Mouse (Mus musculus) forebrain, embryonic 10.5 days (tissue): ENCODE measurements around the gene Mypn. TPM values are rescaled to one million over a fixed set of nuclear protein-coding genes. Genes with fewer than 3 reads are reported as not detected.
A peak's percentile ranks its signal among the peaks of the same experiment; 100 is the strongest.

Experiments used
- DNase-seq: peaks from one replicate; pipeline ENCODE4 v3.0.0-alpha.2; 2017; ENCODE audit warnings: low spot score; ENCODE audit errors: extremely low spot score
- H3K27ac ChIP-seq: fragments of 300-500 bp; sonication (generic); 2 replicates; pipeline ENCODE4 v1.5.1; 2016; ENCODE audit warnings: mild to moderate bottlenecking
- H3K27me3 ChIP-seq: fragments of 300-500 bp; sonication (generic); 2 replicates; pipeline ENCODE4 v1.6.1; 2016; ENCODE audit warnings: mild to moderate bottlenecking; ENCODE audit not compliant: poor library complexity, severe bottlenecking
- H3K36me3 ChIP-seq: fragments of 300-500 bp; sonication (generic); replicated peaks from 2 replicates; pipeline ENCODE4 v1.6.1; 2016; ENCODE audit warnings: mild to moderate bottlenecking, moderate library complexity
- H3K4me1 ChIP-seq: fragments of 300-500 bp; sonication (generic); 2 replicates; pipeline ENCODE4 v1.6.1; 2016
- H3K4me3 ChIP-seq: fragments of 300-500 bp; sonication (generic); 2 replicates; pipeline ENCODE4 v1.5.1; 2016; ENCODE audit warnings: mild to moderate bottlenecking, moderate library complexity
- H3K9me3 ChIP-seq: fragments of 300-500 bp; sonication (generic); 2 replicates; pipeline ENCODE4 v1.6.1; 2016; ENCODE audit warnings: mild to moderate bottlenecking, moderate library complexity
- WGBS: fragments of 180-500 bp; shearing (Covaris S2); methylation state at CpG from one replicate; pipeline ENCODE4 v1.1.7; 2016; 5-methylcytosine and 5-hydroxymethylcytosine counted together
- polyA plus RNA-seq: library from polyadenylated mRNA; unstranded; fragments of >200 nt; fragmentation: Nextera tagmentation; extraction: Ambion mirVana; gene quantifications from 2 replicates; pipeline ENCODE4 v1.2.1, GENCODE M21; 2016

Gene Mypn
- polyA plus RNA-seq, 1 experiment from 2014 or later = 0.05 TPM

DNA sequence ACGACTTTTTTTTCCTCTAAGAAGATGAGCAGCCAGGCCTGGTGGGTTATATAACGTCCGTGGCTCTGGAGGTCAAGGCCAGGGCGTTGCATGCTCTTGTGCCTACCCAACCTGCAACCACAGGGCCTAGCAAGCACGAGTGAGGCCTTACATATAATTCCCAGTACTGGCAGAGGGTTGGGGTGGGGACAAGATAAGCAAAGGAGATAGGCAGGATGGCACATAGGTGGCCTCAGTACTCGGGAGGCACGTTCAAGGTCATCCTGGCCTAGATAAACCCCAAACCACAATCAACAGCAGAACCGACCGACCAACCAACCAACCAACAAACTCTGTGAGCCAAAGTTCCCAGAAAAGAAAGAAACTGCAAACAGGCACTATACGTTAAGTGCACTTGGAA, 117.4 kb downstream of the Mypn start:
- H3K4me3 ChIP-seq = no peak overlapping the region
- peaks cover 17% of the 10 kb centered on the region for H3K4me1 ChIP-seq
- WGBS = 92% methylated on average over 10 of the region's 10 CpGs
- no peak for DNase-seq
- H3K36me3 ChIP-seq = no peaks in the 10 kb centered on the region
- no peaks in the 10 kb centered on the region for H3K9me3 ChIP-seq
- H3K27me3 ChIP-seq = peaks cover 25% of the 10 kb centered on the region
- no peak overlapping the region for H3K27ac ChIP-seq

DNA sequence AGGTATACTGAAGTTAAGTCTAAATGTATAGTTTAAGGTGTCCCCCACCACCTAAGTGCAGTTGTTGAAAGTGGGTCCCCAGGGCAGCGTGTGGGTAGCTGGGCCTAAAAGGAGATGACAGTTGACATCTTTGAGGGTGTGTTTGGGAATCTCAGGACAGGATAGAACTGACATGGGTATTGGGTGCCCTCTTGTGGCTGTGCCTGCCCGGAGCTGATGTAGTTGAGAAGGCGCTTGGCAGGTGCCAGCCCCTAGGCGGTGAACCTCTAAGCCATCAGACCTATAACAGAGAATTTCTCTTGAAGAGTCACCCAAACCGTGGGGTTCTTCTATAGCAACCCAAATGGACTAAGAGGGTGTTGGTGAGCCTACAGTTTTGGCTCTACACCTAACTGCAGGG, 137.8 kb downstream of the Mypn start:
- Histone ChIP-seq H3K27ac (no peak overlapping the region), H3K27me3 (no peaks in the 10 kb centered on the region), H3K9me3 (no peaks in the 10 kb centered on the region), H3K36me3 (no peaks in the 10 kb centered on the region), H3K4me1 (peaks cover 17% of the 10 kb centered on the region), H3K4me3 (no peak overlapping the region)
- 8% methylated on average over 5 of the region's 5 CpGs for WGBS
- peak; percentile 79 for DNase-seq

Other genes starting within 250 kb of the Mypn start
- gene Rufy2, start 223.7 kb downstream of the Mypn start, polyA plus RNA-seq = 26.5 and 28.7 TPM in 2 replicates
- gene Hnrnph3, start 179.7 kb downstream of the Mypn start, polyA plus RNA-seq = 218 and 221 TPM in 2 replicates
- gene Pbld2, start 179.6 kb downstream of the Mypn start, polyA plus RNA-seq = 0.76 and 0.93 TPM in 2 replicates
- gene Pbld1, start 143.8 kb downstream of the Mypn start, polyA plus RNA-seq = 1.5 and 1.8 TPM in 2 replicates
- 0.55 and 0.73 TPM in 2 replicates for gene Atoh7, start 104.3 kb downstream of the Mypn start, polyA plus RNA-seq
- 50.0 and 54.0 TPM in 2 replicates for gene Herc4, start 39.9 kb upstream of the Mypn start, polyA plus RNA-seq
- 5.4 and 6.8 TPM in 2 replicates for gene Sirt1, start 177.8 kb upstream of the Mypn start, polyA plus RNA-seq
- 9.6 and 9.9 TPM in 2 replicates for gene Dnajc12, start 178.5 kb upstream of the Mypn start, polyA plus RNA-seq
- not detected in 2 replicates for gene Gm7075, start 217.8 kb upstream of the Mypn start, polyA plus RNA-seq
- gene Ctnna3, start 226.1 kb upstream of the Mypn start, polyA plus RNA-seq = 0.05 and 0.16 TPM in 2 replicates